Mouse (Mus musculus) liver, embryonic 13.5 days (tissue): Measurements from ENCODE around the gene Trim62. TPM values are rescaled to one million over a fixed set of nuclear protein-coding genes. Genes with fewer than 3 reads are reported as not detected.
A peak's percentile ranks its signal among the peaks of the same experiment; 100 is the strongest.

Source experiments
- ATAC-seq: fragments of 200-750 bp; cut with Nextera tagmentation; 2 replicates; pipeline ENCODE4 v1.8.0; 2017; ENCODE audit warnings: low read depth, mild to moderate bottlenecking, moderate number of reproducible peaks, moderate library complexity
- DNase-seq: peaks from one replicate; pipeline ENCODE4 v3.0.0; 2022
- H3K27ac ChIP-seq: fragments of 300-500 bp; sonication (generic); 2 replicates; pipeline ENCODE4 v1.5.1; 2015; ENCODE audit warnings: moderate library complexity, mild to moderate bottlenecking, inconsistent platforms
- H3K27me3 ChIP-seq: fragments of 300-500 bp; sonication (generic); 2 replicates; pipeline ENCODE4 v1.6.1; 2015; ENCODE audit warnings: mild to moderate bottlenecking, inconsistent platforms
- H3K36me3 ChIP-seq: fragments of 300-500 bp; sonication (generic); 2 replicates; pipeline ENCODE4 v1.6.1; 2015; ENCODE audit warnings: mild to moderate bottlenecking, inconsistent platforms
- H3K4me1 ChIP-seq: fragments of 300-500 bp; sonication (generic); replicated peaks from 2 replicates; pipeline ENCODE4 v1.6.1; 2015; ENCODE audit warnings: inconsistent platforms
- H3K4me2 ChIP-seq: fragments of 300-500 bp; sonication (generic); 2 replicates; pipeline ENCODE4 v1.6.1; 2015; ENCODE audit warnings: inconsistent platforms, mild to moderate bottlenecking, moderate library complexity
- H3K4me3 ChIP-seq: fragments of 300-500 bp; sonication (generic); replicated peaks from 2 replicates; pipeline ENCODE4 v1.5.1; 2015; ENCODE audit warnings: mild to moderate bottlenecking, inconsistent platforms
- H3K9ac ChIP-seq: fragments of 300-500 bp; sonication (generic); 2 replicates; pipeline ENCODE4 v1.6.1; 2015; ENCODE audit warnings: mild to moderate bottlenecking, inconsistent platforms
- H3K9me3 ChIP-seq: fragments of 300-500 bp; sonication (generic); replicated peaks from 2 replicates; pipeline ENCODE4 v1.6.1; 2016; ENCODE audit warnings: inconsistent platforms
- WGBS: fragments of 180-500 bp; shearing (Covaris S2); methylation state at CpG from one replicate; pipeline ENCODE4 v1.1.7; 2015; ENCODE audit not compliant: insufficient replicate concordance; 5-methylcytosine and 5-hydroxymethylcytosine counted together
- polyA plus RNA-seq: library from polyadenylated mRNA; unstranded; fragments of >200 nt; fragmentation: Nextera tagmentation; extraction: Ambion mirVana; gene quantifications from 2 replicates; pipeline ENCODE4 v1.2.1, GENCODE M21; 2015

The Trim62 gene
- polyA plus RNA-seq, 1 experiment from 2014 or later = 0.30 TPM

GRCm38 (mm10) chr4:128942346-128942745, 59.0 kb downstream of the Trim62 start:
- Histone ChIP-seq H3K36me3 (no peaks in the 10 kb centered on the region), H3K27ac (no peak overlapping the region), H3K4me3 (no peak overlapping the region), H3K4me2 (no peak overlapping the region), H3K9ac (no peak overlapping the region), H3K9me3 (no peaks in the 10 kb centered on the region), H3K27me3 (no peaks in the 10 kb centered on the region), H3K4me1 (peaks cover 13% of the 10 kb centered on the region)
- 47% methylated on average over 3 of the region's 3 CpGs for WGBS
- no peak for ATAC-seq
- no peak for DNase-seq

- H3K9me3 ChIP-seq = no peaks in the 10 kb centered on the region
- DNase-seq (no peak), ATAC-seq (no peak)
- WGBS = 70% methylated on average over 9 of the region's 9 CpGs
- H3K4me1 ChIP-seq = peaks cover 33% of the 10 kb centered on the region
- H3K27me3 ChIP-seq = peaks cover 12% of the 10 kb centered on the region; the same call in 1 of the 2 replicates
- H3K4me2 ChIP-seq = no peak overlapping the region
- H3K9ac ChIP-seq = no peak overlapping the region
- H3K4me3 ChIP-seq = no peak overlapping the region
- H3K36me3 ChIP-seq = no peaks in the 10 kb centered on the region
- H3K27ac ChIP-seq = no peak overlapping the region
These were observed 63.4 kb downstream of the Trim62 start for GRCm38 (mm10) chr4:128946736-128947135.

GRCm38 (mm10) chr4:128947326-128947933, 64.0 kb downstream of the Trim62 start:
- Histone ChIP-seq H3K27ac (no peak overlapping the region), H3K9ac (no peak overlapping the region), H3K36me3 (no peaks in the 10 kb centered on the region), H3K27me3 (peaks cover 12% of the 10 kb centered on the region; the same call in 1 of the 2 replicates), H3K9me3 (no peaks in the 10 kb centered on the region), H3K4me2 (peak overlapping the region; percentile 31), H3K4me3 (0 out of 2 replicates have a peak overlapping the region, but pooled peaks have one; percentile 2), H3K4me1 (peaks cover 33% of the 10 kb centered on the region)
- DNase-seq (peak; percentile 38), ATAC-seq (0 out of 2 replicates have a peak, but pooled peaks have one; percentile 44)
- WGBS = 17% methylated on average over 18 of the region's 18 CpGs

GRCm38 (mm10) chr4:128948137-128948674, 64.8 kb downstream of the Trim62 start:
- Histone ChIP-seq H3K4me1 (peaks cover 33% of the 10 kb centered on the region), H3K9me3 (no peaks in the 10 kb centered on the region), H3K27ac (no peak overlapping the region), H3K27me3 (peaks cover 12% of the 10 kb centered on the region; the same call in 1 of the 2 replicates), H3K4me2 (no peak overlapping the region), H3K4me3 (no peak overlapping the region), H3K9ac (no peak overlapping the region), H3K36me3 (no peaks in the 10 kb centered on the region)
- WGBS = 20% methylated on average over 6 of the region's 6 CpGs
- DNase-seq = peak; percentile 22
- ATAC-seq = no peak

GRCm38 (mm10) chr4:128949470-128950005, 66.2 kb downstream of the Trim62 start:
- 0 out of 2 replicates have a peak, but pooled peaks have one; percentile 33 for ATAC-seq

GRCm38 (mm10) chr4:128950461-128950860, 67.1 kb downstream of the Trim62 start:
- Histone ChIP-seq H3K4me1 (peaks cover 26% of the 10 kb centered on the region), H3K9ac (no peak overlapping the region), H3K4me3 (no peak overlapping the region), H3K27me3 (peaks cover 12% of the 10 kb centered on the region; the same call in 1 of the 2 replicates), H3K36me3 (no peaks in the 10 kb centered on the region), H3K27ac (no peak overlapping the region), H3K4me2 (no peak overlapping the region), H3K9me3 (no peaks in the 10 kb centered on the region)
- ATAC-seq (no peak), DNase-seq (no peak)
- 62% methylated on average over 5 of the region's 5 CpGs for WGBS

More at GRCm38 (mm10) chr4:128949470-128950005, 66.2 kb downstream of the Trim62 start:
- Histone ChIP-seq H3K27ac (no peak overlapping the region), H3K36me3 (no peaks in the 10 kb centered on the region), H3K4me3 (no peak overlapping the region), H3K27me3 (peaks cover 12% of the 10 kb centered on the region; the same call in 1 of the 2 replicates), H3K9ac (no peak overlapping the region), H3K4me2 (no peak overlapping the region), H3K4me1 (peaks cover 26% of the 10 kb centered on the region), H3K9me3 (no peaks in the 10 kb centered on the region)
- DNase-seq = peak; percentile 56
- 23% methylated on average over 15 of the region's 15 CpGs for WGBS

GRCm38 (mm10) chr4:128953851-128954250, 70.5 kb downstream of the Trim62 start:
- Histone ChIP-seq H3K9ac (no peak overlapping the region), H3K4me1 (peaks cover 8% of the 10 kb centered on the region), H3K9me3 (no peaks in the 10 kb centered on the region), H3K27ac (no peak overlapping the region), H3K36me3 (no peaks in the 10 kb centered on the region), H3K4me3 (no peak overlapping the region), H3K27me3 (peaks cover 26% of the 10 kb centered on the region), H3K4me2 (no peak overlapping the region)
- WGBS = 70% methylated on average over 5 of the region's 5 CpGs
- ATAC-seq (no peak), DNase-seq (no peak)

- H3K27ac ChIP-seq = no peak overlapping the region
- WGBS = 42% methylated on average over 11 of the region's 11 CpGs
- H3K9me3 ChIP-seq = no peaks in the 10 kb centered on the region
- no peak overlapping the region for H3K9ac ChIP-seq
- H3K4me3 ChIP-seq = no peak overlapping the region
- no peak for ATAC-seq
- peaks cover 9% of the 10 kb centered on the region for H3K4me1 ChIP-seq
- no peak overlapping the region for H3K4me2 ChIP-seq
- H3K36me3 ChIP-seq = no peaks in the 10 kb centered on the region
- peak; percentile 22 for DNase-seq
- H3K27me3 ChIP-seq = peaks cover 48% of the 10 kb centered on the region
These were observed 74.0 kb downstream of the Trim62 start for GRCm38 (mm10) chr4:128957155-128957911.

GRCm38 (mm10) chr4:128958156-128958555, 74.8 kb downstream of the Trim62 start:
- peaks cover 16% of the 10 kb centered on the region for H3K4me1 ChIP-seq
- WGBS = 70% methylated on average over 11 of the region's 11 CpGs

GRCm38 (mm10) chr4:128958849-128959248, 75.5 kb downstream of the Trim62 start:
- WGBS = 62% methylated on average over 8 of the region's 8 CpGs
- no peak overlapping the region for H3K4me2 ChIP-seq
- ATAC-seq (no peak), DNase-seq (no peak)
- no peaks in the 10 kb centered on the region for H3K9me3 ChIP-seq
- H3K27me3 ChIP-seq = peaks cover 61% of the 10 kb centered on the region
- H3K4me1 ChIP-seq = peaks cover 17% of the 10 kb centered on the region
- H3K36me3 ChIP-seq = no peaks in the 10 kb centered on the region
- H3K27ac ChIP-seq = no peak overlapping the region
- no peak overlapping the region for H3K4me3 ChIP-seq
- no peak overlapping the region for H3K9ac ChIP-seq

More at GRCm38 (mm10) chr4:128958156-128958555, 74.8 kb downstream of the Trim62 start:
- DNase-seq = no peak
- Histone ChIP-seq H3K4me2 (no peak overlapping the region), H3K4me3 (no peak overlapping the region), H3K27ac (no peak overlapping the region), H3K9me3 (no peaks in the 10 kb centered on the region), H3K27me3 (peaks cover 56% of the 10 kb centered on the region), H3K36me3 (no peaks in the 10 kb centered on the region), H3K9ac (no peak overlapping the region)
- no peak for ATAC-seq

- 62% methylated on average over 17 of the region's 17 CpGs for WGBS
- H3K4me2 ChIP-seq = no peak overlapping the region
- DNase-seq (no peak), ATAC-seq (no peak)
- no peak overlapping the region for H3K27ac ChIP-seq
- no peak overlapping the region for H3K9ac ChIP-seq
- H3K4me3 ChIP-seq = no peak overlapping the region
- H3K27me3 ChIP-seq = peaks cover 70% of the 10 kb centered on the region
- peaks cover 17% of the 10 kb centered on the region for H3K4me1 ChIP-seq
- no peaks in the 10 kb centered on the region for H3K9me3 ChIP-seq
- H3K36me3 ChIP-seq = no peaks in the 10 kb centered on the region
These were observed 76.3 kb downstream of the Trim62 start for GRCm38 (mm10) chr4:128959676-128960075.
